Mouse (Mus musculus) stomach, postnatal 0 days (tissue): ENCODE data around the gene P2ry12.

ENCODE experiments used
- CTCF ChIP-seq: IDR thresholded peaks from 2 replicates; pipeline ENCODE4 v1.5.1; 2016; ENCODE audit warnings: antibody characterized with exemption, low read depth, mild to moderate bottlenecking, moderate library complexity
- EP300 ChIP-seq: optimal IDR thresholded peaks from 2 replicates; pipeline ENCODE3; 2016; ENCODE audit warnings: antibody characterized with exemption

GRCm38 (mm10) chr3:59174426-59175154 is 88.1 kb downstream of the P2ry12 start:
- TF ChIP-seq CTCF (peak; percentile 25; the same call in 1 of the 2 replicates), EP300 (no peak)
